Mouse (Mus musculus) embryonic facial prominence, embryonic 13.5 days (tissue): ENCODE measurements around the gene Qprt. TPM values are rescaled to one million over a fixed set of nuclear protein-coding genes. Genes with fewer than 3 reads are reported as not detected.

Source experiments
- ATAC-seq: fragments of 200-750 bp; cut with Nextera tagmentation; 2 replicates; pipeline ENCODE4 v1.8.0; 2017; ENCODE audit warnings: low read depth; ENCODE audit not compliant: insufficient number of reproducible peaks, insufficient read depth, low FRiP score, low TSS enrichment
- H3K27ac ChIP-seq: fragments of 300-500 bp; sonication (generic); 2 replicates; pipeline ENCODE4 v1.5.1; 2015; ENCODE audit warnings: moderate library complexity, mild to moderate bottlenecking, inconsistent platforms
- H3K27me3 ChIP-seq: fragments of 300-500 bp; sonication (generic); 2 replicates; pipeline ENCODE4 v1.6.1; 2015; ENCODE audit warnings: mild to moderate bottlenecking, inconsistent platforms
- H3K36me3 ChIP-seq: fragments of 300-500 bp; sonication (generic); 2 replicates; pipeline ENCODE4 v1.6.1; 2015; ENCODE audit warnings: mild to moderate bottlenecking, inconsistent platforms
- H3K4me1 ChIP-seq: fragments of 300-500 bp; sonication (generic); 2 replicates; pipeline ENCODE4 v1.6.1; 2015; ENCODE audit warnings: inconsistent platforms
- H3K4me2 ChIP-seq: fragments of 300-500 bp; sonication (generic); 2 replicates; pipeline ENCODE4 v1.6.1; 2015; ENCODE audit warnings: moderate library complexity, mild to moderate bottlenecking, inconsistent platforms
- H3K4me3 ChIP-seq: fragments of 300-500 bp; sonication (generic); 2 replicates; pipeline ENCODE4 v1.5.1; 2015; ENCODE audit warnings: mild to moderate bottlenecking, inconsistent platforms
- H3K9ac ChIP-seq: fragments of 300-500 bp; sonication (generic); 2 replicates; pipeline ENCODE4 v1.6.1; 2015; ENCODE audit warnings: mild to moderate bottlenecking, inconsistent platforms
- H3K9me3 ChIP-seq: fragments of 300-500 bp; sonication (generic); 2 replicates; pipeline ENCODE4 v1.6.1; 2016; ENCODE audit warnings: inconsistent platforms
- WGBS: fragments of 180-500 bp; shearing (Covaris S2); methylation state at CpG from one replicate; pipeline ENCODE4 v1.1.7; 2015; ENCODE audit warnings: mixed read lengths; 5-methylcytosine and 5-hydroxymethylcytosine counted together
- polyA plus RNA-seq: library from polyadenylated mRNA; unstranded; fragments of >200 nt; fragmentation: Nextera tagmentation; extraction: Ambion mirVana; gene quantifications from 2 replicates; pipeline ENCODE4 v1.2.1, GENCODE M21; 2015

The Qprt gene
- polyA plus RNA-seq, result 1.1 and 1.2 TPM in 2 replicates

- no peak for ATAC-seq
- 0 out of 2 replicates have a peak within 1 kb of the TSS, but pooled peaks have one; percentile 36 for H3K9ac ChIP-seq
- 13% methylated on average over 7 of the region's 7 CpGs for WGBS
- no peak within 1 kb of the TSS; the same call in 1 of the 2 replicates for H3K27ac ChIP-seq
- H3K36me3 ChIP-seq, result no peaks in the 10 kb centered on the region
- H3K4me2 ChIP-seq, result peak within 1 kb of the TSS; percentile 27
- peaks cover 9% of the 10 kb centered on the region for H3K9me3 ChIP-seq
- peak within 1 kb of the TSS; percentile 6; the same call in 1 of the 2 replicates for H3K4me3 ChIP-seq
- H3K27me3 ChIP-seq, result peaks cover 42% of the 10 kb centered on the region
- H3K4me1 ChIP-seq, result peaks cover 20% of the 10 kb centered on the region
Measured at GRCm38 (mm10) chr7:127121911-127122270, at the start of gene Qprt. Gene Qprt (minus strand): TSS chr7:127122226.

GRCm38 (mm10) chr7:127166501-127166900 lies 44.5 kb upstream of the Qprt start:
- ATAC-seq, result no peak
- no peaks in the 10 kb centered on the region for H3K4me1 ChIP-seq
- no peak overlapping the region for H3K4me2 ChIP-seq
- H3K36me3 ChIP-seq, result no peaks in the 10 kb centered on the region
- H3K27ac ChIP-seq, result no peak overlapping the region
- WGBS, result 81% methylated on average over 5 of the region's 5 CpGs
- H3K4me3 ChIP-seq, result no peak overlapping the region
- no peak overlapping the region for H3K9ac ChIP-seq
- H3K27me3 ChIP-seq, result peaks cover 3% of the 10 kb centered on the region; the same call in 1 of the 2 replicates
- no peaks in the 10 kb centered on the region for H3K9me3 ChIP-seq

DNA sequence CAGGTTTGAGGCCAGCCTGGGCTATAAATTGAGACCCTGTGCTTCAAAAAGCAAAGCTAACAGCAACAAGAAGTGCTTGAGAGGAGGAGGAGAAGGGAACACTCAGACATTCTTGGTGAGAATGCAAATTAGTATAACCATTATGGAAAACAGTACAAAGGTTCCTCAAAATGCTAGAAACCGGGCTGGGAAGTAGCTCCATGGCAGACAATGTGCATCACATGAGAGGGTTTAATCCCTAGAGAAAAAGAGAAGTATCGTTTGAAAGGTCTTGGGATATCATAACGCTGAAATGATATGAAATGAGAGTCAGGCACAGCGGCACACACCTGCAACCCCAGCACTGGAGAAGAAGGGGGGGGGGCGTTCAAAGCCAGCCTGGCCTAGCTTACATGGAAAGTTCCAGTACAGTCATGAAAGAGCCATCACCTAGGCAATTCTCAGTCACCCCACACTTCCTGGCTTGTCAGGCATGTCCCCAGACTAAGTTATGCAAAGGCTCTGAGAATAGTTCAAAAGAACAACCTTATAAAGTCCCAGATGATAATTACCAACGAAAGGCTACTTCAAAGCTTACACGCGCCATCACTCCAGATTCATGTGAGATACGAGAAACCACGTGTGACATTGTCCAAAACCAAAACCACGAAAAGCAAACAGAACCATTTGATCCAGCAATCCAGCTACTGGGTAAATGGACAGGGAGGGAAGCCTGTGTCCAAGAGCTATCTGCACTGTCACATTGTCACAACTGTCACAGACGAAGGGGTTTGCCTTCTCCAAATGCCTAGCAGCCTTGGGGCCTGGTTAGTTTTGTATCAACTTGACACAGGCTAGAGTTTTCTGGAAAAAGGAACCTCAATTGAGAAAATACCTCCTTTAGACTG lies 43.8 kb upstream of the Qprt start:
- H3K4me1 ChIP-seq, result no peaks in the 10 kb centered on the region
- H3K27me3 ChIP-seq, result peaks cover 3% of the 10 kb centered on the region; the same call in 1 of the 2 replicates
- no peaks in the 10 kb centered on the region for H3K9me3 ChIP-seq
- H3K9ac ChIP-seq, result no peak overlapping the region
- H3K27ac ChIP-seq, result no peak overlapping the region
- no peak overlapping the region for H3K4me3 ChIP-seq
- no peaks in the 10 kb centered on the region for H3K36me3 ChIP-seq
- WGBS, result 82% methylated on average over 12 of the region's 12 CpGs
- no peak for ATAC-seq
- H3K4me2 ChIP-seq, result no peak overlapping the region

DNA sequence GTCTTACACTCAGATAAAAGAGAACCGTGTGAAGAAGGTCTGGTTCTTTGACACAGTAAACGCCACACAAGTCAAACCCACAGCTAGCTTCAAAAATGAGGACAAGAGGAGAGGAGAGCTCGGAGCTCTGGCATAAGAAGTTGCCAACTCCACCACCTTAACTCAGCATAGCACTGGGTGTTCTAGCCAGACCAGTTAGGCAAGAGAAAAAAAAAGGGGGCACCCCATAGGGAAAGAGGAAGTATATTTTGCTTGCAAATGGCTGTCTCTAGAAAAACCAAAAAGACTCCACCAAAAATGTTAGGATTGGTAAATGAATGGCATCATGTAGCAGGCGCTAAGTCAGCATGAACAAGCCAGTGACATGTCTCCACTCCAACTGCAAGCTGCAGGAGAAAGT lies 42.0 kb upstream of the Qprt start:
- Histone ChIP-seq H3K4me2 (no peak overlapping the region), H3K4me3 (no peak overlapping the region), H3K27ac (no peak overlapping the region), H3K9ac (no peak overlapping the region), H3K9me3 (no peaks in the 10 kb centered on the region), H3K36me3 (no peaks in the 10 kb centered on the region), H3K27me3 (peaks cover 3% of the 10 kb centered on the region; the same call in 1 of the 2 replicates), H3K4me1 (no peaks in the 10 kb centered on the region)
- WGBS, result 86% methylated on average over 4 of the region's 4 CpGs
- no peak for ATAC-seq

DNA sequence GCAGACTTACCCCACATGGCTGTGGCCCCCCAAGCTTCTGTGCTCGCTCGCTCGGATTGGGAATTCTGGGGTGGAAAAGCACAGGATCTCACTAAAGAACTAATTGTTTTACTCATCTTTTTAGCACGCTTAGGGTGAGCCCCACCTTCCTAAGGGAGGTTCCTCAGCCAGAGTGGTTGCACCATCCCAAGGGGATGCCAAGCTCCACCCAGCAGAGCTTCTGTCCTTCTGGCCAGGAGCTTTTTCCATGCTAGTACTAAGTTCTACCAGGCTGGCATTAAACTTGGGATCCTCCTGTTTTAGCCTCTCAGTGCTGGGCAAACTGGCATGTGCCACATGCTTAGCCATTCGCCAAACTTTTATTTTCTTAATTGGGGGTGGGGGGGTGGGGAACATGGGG lies 40.5 kb upstream of the Qprt start:
- WGBS, result 88% methylated on average over 5 of the region's 5 CpGs
- H3K27me3 ChIP-seq, result peaks cover 3% of the 10 kb centered on the region; the same call in 1 of the 2 replicates
- H3K4me3 ChIP-seq, result no peak overlapping the region
- H3K9me3 ChIP-seq, result no peaks in the 10 kb centered on the region
- H3K27ac ChIP-seq, result no peak overlapping the region
- no peak for ATAC-seq
- no peak overlapping the region for H3K4me2 ChIP-seq
- no peaks in the 10 kb centered on the region for H3K36me3 ChIP-seq
- H3K9ac ChIP-seq, result no peak overlapping the region
- H3K4me1 ChIP-seq, result no peaks in the 10 kb centered on the region

DNA sequence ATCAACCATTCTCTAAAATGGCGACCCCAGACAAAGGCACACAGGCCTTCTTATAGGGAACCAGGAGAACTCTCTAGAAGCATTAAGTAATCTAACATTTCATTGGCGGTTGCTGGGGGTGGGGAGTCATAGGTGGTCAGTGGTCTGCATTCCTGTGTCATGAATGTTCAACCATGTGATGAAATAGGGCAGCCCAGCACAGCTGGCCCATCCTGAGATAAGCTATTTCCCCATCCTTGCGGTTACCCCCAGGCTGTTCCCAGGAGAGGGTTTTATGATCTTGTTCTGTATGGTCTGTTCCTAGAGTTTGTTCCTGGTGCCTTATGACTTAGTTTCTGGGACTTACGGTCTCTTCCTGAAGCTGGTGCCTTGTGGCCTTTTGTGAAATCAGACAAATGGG lies 35.5 kb upstream of the Qprt start:
- Histone ChIP-seq H3K4me3 (no peak overlapping the region), H3K27me3 (peaks cover 3% of the 10 kb centered on the region; the same call in 1 of the 2 replicates), H3K9me3 (no peaks in the 10 kb centered on the region), H3K4me2 (no peak overlapping the region), H3K36me3 (no peaks in the 10 kb centered on the region), H3K9ac (no peak overlapping the region), H3K4me1 (no peaks in the 10 kb centered on the region), H3K27ac (no peak overlapping the region)
- ATAC-seq, result no peak
- 90% methylated on average over 4 of the region's 4 CpGs for WGBS

DNA sequence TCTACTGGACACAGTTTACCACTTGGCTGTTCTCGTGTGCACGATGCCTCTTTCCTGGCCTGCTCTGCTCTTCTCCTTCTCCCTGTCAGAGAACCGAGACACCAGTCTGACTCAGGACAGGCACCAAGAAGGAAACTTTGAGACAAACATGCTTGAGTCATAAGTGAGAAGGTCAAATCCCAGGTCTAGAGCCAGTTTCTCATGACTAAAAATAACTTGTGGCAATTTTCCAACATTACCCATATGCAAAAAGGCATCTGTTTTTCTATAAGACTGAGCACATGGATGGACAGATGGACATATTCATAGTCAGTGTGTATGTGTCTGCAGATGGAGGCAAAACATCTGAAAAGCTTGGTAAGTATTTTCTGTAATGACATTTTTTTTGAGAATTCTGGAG lies 31.5 kb upstream of the Qprt start:
- WGBS, result 82% methylated on average over 3 of the region's 3 CpGs
- Histone ChIP-seq H3K4me1 (no peaks in the 10 kb centered on the region), H3K27me3 (no peaks in the 10 kb centered on the region), H3K27ac (no peak overlapping the region), H3K9ac (no peak overlapping the region), H3K4me3 (no peak overlapping the region), H3K4me2 (no peak overlapping the region), H3K36me3 (no peaks in the 10 kb centered on the region), H3K9me3 (no peaks in the 10 kb centered on the region)
- no peak for ATAC-seq

GRCm38 (mm10) chr7:127152464-127152863 lies 30.4 kb upstream of the Qprt start:
- whole genome bisulfite sequencing, result 89% methylated on average over 6 of the region's 6 CpGs
- no peak overlapping the region for H3K27ac ChIP-seq
- H3K9ac ChIP-seq, result no peak overlapping the region
- no peaks in the 10 kb centered on the region for H3K36me3 ChIP-seq
- H3K9me3 ChIP-seq, result no peaks in the 10 kb centered on the region
- H3K4me3 ChIP-seq, result no peak overlapping the region
- H3K4me2 ChIP-seq, result no peak overlapping the region
- no peaks in the 10 kb centered on the region for H3K4me1 ChIP-seq
- no peak for ATAC-seq
- H3K27me3 ChIP-seq, result no peaks in the 10 kb centered on the region

DNA sequence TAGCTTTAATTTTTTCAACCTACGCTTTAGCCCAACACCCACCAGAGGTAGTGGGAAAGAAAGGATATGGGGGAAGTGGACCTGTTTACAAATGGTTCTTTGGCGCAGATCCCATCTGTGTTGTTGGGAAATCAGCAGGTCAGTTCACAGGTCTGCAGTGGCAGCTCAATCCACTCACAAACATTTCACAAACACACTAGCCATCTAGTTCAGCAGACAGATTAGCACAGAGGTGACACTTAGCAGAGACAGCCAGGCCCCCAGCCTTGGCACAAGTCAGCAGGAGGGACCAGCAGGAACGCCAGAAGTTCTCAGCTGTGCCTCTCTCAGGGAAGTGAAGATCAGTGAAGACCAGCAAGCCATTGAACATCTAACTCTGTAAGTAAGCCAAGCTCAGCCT lies 25.9 kb upstream of the Qprt start:
- H3K27me3 ChIP-seq, result no peaks in the 10 kb centered on the region
- peaks cover 3% of the 10 kb centered on the region; the same call in 1 of the 2 replicates for H3K4me1 ChIP-seq
- H3K9me3 ChIP-seq, result no peaks in the 10 kb centered on the region
- H3K4me3 ChIP-seq, result no peak overlapping the region
- no peak for ATAC-seq
- H3K4me2 ChIP-seq, result no peak overlapping the region
- H3K36me3 ChIP-seq, result no peaks in the 10 kb centered on the region
- H3K9ac ChIP-seq, result no peak overlapping the region
- H3K27ac ChIP-seq, result no peak overlapping the region
- 73% methylated on average over 3 of the region's 3 CpGs for WGBS

GRCm38 (mm10) chr7:127146267-127146603 lies 24.2 kb upstream of the Qprt start:
- ATAC-seq, result no peak
- Histone ChIP-seq H3K4me1 (peaks cover 3% of the 10 kb centered on the region; the same call in 1 of the 2 replicates), H3K27me3 (no peaks in the 10 kb centered on the region), H3K36me3 (no peaks in the 10 kb centered on the region), H3K9ac (no peak overlapping the region), H3K4me3 (no peak overlapping the region), H3K27ac (no peak overlapping the region), H3K9me3 (no peaks in the 10 kb centered on the region), H3K4me2 (no peak overlapping the region)
- 50% methylated on average over 2 of the region's 2 CpGs for WGBS

DNA sequence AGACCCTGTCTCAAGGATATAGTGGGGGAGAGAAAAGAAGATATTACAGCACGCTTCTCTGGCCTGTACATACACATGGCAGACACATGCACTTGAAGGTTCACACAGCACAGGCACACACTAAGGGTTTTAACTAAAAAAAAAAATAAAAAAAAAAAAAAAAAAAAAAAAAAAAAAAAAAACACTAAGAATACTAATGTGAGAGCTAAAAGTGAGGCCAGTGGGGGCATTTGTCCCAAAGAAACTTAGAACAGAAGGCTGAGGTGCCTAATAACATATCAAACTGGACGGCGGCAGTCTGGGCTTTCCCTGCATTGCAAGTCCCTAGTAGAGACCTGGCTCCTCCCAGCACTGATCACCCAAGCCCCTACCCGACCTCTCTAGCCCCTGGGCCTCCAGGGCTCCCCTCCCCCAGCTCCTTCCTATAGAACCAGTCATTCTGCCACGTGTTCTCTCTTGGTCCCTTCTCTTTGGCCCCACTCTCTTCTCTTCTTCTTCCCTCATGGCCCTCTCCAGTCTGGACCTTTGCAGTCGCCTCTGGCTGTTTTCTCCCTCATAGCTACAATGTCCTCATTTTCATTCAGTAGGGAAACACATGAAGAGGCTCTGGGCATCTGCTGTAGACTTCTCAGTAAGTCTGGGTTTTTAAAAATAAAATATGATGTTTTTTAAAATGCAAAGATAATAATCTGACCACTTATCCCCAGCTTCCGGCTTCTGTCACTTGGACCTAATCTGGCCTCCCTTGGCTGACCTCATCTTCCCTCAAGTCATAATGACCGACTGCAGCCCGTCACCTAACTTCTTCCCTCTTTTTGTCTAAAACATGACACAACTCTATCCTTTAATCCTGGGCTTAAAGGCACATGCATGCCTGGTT lies 23.6 kb upstream of the Qprt start:
- Histone ChIP-seq H3K4me1 (peaks cover 3% of the 10 kb centered on the region; the same call in 1 of the 2 replicates), H3K4me3 (no peak overlapping the region), H3K4me2 (no peak overlapping the region), H3K36me3 (no peaks in the 10 kb centered on the region), H3K27ac (no peak overlapping the region), H3K27me3 (no peaks in the 10 kb centered on the region), H3K9me3 (no peaks in the 10 kb centered on the region), H3K9ac (no peak overlapping the region)
- no peak for ATAC-seq
- 42% methylated on average over 9 of the region's 9 CpGs for WGBS
